Mouse (Mus musculus) layer of hippocampus, adult 8-10 months (tissue): Measurements from ENCODE around the gene Pink1. TPM values are rescaled to one million over a fixed set of nuclear protein-coding genes. Genes with fewer than 3 reads are reported as not detected.

Experiments used
- DNase-seq, 2 experiments: peaks; one replicate each; pipeline ENCODE4 v3.0.0; 2022; ENCODE audit warnings: low spot score in 2 of 2
- total RNA-seq, 4 experiments: library from RNA; stranded (reverse); gene quantifications; 2 replicates each; pipeline ENCODE4 v1.2.4; 2022

Pink1 gene
- 100 to 1,000 TPM; 264 to 292 (median 274) TPM for total RNA-seq

DNA sequence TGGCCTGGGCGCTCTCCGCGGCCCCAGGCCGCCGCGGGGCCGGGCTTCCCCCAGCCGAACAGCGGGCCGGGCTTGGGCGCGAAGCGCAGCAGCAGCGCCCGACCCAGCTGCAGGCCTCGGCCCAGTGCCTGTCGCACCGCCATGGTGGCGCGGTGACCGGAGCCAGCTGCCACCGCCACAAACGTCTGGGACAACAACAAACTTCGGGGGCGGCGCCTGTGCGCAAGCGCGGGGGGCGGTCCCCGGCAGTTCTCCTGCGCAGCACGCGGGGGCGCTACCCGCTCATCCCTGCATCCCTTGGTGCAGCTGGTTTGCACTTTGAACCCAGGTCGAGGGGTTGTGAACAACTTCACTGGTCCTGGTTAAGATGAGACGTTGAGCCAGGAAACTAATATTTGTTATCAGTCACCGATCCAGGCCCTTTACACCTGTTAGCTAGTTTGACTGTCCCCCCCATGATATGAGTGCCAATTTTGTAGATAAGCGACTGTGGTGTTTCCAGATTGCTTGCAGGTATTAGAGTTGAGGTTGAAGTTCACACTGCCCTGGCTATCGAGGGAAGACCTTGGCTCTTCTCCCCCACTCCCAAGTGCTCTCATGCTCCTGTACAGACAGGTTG is at the start of gene Pink1:
Gene Pink1, minus strand, starts transcription at position 231 of the 619 bp plus-strand sequence.
- peak; percentile 84 to 93 for DNase-seq

DNA sequence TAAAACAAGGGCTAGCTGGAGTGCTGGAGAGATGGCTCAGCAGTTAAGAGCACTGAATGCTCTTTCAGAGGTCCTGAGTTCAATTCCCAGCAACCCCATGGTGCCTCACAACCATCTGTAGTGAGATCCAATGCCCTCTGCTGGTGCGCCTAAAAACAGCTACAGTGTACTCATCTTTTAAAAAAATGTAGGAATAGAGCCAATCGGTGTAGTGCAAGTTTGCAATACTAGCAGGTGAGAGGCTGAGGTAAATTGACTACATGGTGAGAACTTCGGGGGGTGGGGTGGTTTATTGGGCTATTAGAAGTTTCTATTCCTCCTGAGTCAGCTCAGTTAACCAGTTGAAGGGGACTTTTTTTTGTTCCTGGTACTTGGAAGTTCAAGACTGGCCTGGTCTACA is 49.0 kb upstream of the Pink1 start:
- no peak for DNase-seq

DNA sequence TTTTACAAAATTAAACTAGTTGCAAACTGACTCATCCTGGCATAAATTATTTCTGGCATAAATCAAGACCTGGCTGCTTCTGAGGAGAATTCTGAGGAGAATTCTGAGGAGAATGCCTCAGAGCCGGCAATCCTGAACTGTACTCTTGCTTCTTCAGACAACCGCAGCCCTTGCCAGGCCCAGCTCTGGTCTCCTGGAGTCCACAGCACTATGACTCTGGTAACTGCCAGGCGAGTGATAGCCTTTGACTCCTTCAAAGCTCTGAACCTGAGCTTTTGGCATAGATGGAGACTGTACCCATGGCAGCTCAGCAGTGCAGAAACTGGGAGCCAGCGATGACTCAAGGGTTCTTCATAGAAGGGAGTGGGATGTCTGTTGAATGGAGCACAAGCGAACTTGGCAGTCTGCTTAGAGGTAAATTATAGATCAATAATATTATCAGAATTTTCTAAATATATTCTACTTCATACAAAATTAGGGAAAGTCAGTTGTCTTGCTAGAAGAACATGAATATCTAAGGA is 44.9 kb upstream of the Pink1 start:
- no peak for DNase-seq

DNA sequence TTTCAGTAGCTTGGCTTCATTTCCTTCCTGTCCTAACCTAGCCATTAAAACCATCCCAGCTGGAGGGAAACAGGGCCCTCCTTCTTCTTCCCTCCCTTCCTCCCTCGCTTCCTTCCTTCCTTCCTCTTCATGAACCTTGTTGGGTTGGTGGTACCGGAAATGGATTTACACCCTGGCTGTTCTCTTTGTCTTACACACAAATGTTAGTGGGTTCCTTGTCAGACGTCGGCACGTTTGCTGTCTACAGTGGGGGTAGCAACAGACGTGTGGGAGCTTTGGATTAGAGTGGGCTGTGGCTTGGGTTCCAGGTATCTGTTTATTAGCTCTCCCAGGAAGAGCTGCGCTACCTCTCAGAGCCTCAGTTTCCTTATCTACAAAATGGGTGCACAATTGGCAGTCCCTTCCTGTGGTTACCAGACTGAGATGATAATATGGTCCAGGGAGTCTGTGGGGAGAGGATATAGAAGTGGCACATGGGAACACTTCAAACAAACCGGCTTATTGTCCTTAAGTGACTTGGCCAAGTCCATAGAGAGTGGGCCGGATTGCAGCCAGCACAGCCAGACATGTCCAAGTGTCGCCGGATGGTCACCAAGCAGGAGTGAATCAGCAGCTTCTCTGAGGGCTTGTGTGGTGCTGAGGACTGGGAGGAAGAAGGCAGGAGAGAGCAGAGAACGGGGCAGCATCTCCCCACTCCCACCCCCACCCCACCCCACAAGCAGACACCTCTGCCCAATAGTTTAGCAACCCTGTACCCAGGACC is 42.6 kb upstream of the Pink1 start:
- DNase-seq = no peak

DNA sequence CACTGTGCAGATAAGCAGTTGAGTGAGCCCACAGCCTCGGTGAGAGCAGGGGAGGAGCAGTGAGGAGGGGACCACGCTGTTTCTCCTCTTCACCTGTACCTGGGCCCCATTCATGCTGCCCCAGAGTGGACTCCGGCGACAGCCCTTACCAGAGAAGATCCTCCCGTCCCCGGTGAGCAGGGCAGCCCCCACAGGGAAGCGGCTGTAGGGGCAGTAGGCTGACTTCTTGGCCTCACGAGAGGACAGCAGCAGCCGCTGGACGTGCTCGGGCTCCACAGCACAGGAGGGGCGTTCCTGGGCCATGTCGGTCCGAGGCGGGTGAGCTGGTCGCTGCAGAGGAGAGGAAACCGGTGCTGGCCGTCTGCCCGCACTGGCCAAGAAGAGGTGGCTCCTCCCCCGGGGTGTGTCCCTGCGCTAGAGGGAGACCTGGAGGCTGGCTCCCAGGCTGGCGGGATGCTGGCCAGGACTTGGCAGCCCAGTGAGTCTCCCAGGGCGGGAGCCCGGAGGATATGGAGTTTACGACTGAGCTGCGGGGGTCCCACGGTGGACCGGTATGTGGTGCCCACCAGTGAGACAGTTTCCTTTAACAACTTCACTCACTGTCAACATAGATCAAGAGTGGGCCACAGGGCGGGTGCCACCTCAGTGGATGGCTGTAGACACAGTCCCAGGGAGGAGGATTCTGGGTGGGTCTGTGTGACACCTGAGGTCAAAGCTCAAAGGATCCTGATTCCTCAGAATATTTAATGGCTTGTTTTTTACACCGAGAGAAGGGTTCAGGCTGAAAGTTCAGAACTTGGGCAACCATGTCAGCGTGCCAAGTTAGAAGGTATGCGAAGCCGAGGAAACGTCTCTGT is 41.8 kb upstream of the Pink1 start, which contains the start of gene Cda:
Gene Cda, minus strand, starts transcription at position 352 of the 857 bp plus-strand sequence.
- peak in 1 of 2 experiments; percentile 32 for DNase-seq

DNA sequence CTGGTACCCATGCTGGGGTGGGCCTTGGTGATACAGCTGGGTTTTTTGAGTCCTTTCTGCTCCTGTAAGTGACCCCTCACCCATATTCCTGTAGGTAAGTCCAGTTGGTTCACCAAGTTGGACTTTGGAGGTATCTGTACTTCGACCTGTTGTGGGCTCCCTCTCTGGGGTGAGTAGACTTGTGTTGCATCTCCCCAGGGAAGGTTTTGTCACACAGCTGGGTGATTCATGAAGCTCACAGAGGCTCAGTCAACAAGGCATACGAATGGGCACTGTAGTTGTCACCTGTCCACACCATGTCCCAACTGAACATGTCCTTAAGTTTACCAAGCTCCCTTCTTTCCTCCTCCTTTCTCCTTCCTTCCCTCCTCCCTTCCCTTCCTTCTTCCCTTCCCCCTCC is 40.5 kb upstream of the Pink1 start:
- DNase-seq = no peak

DNA sequence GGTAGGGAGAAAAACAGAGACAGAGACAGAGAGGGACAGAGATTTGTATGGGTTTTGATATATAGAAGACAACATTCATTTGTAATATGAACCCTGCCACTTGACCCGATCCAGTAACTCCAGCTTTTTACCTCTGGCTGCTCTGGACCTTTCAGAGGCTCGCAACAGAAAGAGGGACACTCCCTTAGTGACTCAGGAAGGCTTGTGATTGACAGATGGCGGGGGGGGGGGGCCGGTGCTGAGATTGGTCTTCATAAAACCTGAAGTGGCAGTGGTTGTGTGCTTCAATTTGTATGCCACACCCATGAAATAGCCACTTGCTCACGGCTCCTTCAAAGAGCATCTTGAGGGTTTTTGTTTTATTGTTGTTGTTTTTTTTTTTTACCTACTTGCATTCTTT is 37.4 kb upstream of the Pink1 start:
- DNase-seq = no peak

DNA sequence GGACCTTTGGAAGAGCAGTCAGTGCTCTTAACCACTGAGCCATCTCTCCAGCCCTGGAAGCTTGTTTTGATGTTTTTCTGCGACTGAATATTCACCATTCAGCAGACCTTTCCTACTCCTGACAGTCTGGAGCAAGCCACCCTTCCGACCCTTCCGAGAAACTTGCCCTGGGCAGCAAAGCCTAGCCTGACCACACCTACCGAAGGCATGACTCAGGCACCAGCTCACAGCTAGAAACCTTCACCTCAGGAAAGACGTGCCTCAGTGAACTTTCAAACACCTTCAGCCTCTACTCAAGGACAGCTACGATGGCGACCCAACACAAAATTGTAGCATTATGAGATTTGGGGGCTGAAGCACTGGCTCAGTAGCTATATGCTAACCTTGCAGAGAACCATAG is 36.8 kb upstream of the Pink1 start:
- no peak for DNase-seq

DNA sequence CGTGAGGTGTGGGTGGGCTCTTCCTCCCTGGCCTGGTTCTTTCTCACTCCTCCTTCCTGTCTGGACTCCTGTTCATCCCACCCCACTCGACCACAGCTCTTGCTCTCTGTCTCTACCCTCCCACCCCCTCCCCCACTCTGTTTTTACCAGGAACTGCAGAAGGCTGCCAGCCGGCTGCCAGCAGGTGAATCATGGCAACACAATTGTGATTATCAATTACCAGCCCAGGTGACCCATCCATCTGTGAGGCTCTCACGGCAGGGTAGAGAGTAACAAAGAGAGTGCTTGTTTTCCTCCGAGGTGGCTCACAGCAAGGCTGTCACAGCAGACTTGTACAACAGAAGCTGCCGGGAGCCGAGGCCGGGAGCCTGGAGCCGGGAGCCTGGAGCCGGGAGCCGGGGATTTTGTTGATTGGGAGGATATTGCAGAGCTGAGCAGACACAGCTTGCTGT is 35.3 kb upstream of the Pink1 start:
- DNase-seq = peak in 1 of 2 experiments; percentile 36

DNA sequence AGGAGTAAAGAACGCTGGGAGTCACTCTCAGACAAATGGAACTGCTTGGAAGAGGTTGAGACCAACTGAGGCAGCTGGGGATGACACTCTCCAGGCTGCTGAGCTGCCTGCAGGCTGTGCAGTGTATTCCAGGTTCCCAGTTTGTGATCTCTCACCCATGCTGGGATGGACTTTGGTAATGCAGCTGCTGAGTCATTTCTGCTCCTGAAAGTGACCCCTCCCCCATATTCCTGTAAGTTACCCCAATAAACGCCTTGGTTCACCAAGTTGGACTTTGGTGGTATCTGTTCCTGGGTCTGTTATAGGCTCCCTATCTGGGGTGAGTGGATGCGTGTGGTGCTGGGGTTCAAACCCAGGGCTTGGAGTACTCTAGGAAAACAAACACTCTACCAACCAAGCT is 32.1 kb upstream of the Pink1 start:
- no peak for DNase-seq

DNA sequence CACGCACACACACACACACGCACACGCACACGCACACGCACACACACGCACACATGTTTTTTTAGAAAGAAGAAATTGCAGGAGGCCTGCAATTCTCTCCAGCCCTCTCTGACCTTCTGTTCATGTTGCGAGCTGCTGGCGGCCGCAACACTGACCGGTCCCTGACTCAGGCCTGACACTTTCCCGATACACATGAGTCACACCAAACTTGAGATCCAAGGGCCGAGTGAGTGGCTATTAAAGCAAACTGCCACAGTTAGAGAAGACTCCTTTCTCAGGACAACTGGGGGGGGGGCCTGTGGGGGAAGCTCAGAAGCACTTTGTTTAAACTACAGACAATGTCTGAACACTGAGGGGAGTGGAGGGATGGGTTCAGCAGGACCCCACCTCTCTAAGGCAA is 30.4 kb upstream of the Pink1 start:
- no peak for DNase-seq

DNA sequence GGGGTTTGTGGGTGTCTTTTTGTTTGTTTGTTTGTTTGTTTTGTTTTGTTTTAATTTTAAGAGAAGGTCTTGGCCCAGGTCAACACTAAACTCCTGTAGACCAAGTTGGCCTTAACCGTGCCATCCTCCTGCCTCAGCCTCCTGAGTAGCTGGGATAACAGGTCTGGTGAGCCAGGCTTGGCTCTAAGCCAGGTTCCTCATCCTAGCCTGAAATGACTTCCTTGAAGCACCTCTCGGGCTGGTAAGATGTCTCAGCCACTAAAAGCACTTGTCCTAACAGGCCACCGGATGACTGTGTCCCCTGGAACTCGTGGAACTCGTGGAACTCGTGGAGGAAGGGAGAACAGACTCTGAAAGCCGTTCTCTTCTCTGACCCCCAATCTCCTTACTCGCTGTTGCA is 30.0 kb upstream of the Pink1 start:
- DNase-seq = no peak

DNA sequence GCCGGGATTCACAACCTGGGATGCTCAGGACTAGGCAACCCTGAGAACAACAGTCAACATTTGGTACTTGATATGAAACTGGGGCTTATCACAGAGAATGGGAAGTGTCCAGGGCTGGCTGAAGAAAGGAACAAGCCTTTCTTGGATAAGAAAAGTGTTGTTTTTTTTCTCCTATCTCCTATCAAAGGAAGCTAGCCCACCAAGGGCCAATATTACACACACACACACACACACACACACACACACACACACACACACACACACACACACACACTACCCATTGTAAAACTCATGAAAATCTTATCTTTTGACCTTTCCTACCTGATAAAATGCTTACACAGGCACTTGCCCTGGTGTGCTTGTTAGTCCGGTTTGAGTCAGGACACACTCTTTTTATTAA is 29.4 kb upstream of the Pink1 start:
- DNase-seq = no peak

DNA sequence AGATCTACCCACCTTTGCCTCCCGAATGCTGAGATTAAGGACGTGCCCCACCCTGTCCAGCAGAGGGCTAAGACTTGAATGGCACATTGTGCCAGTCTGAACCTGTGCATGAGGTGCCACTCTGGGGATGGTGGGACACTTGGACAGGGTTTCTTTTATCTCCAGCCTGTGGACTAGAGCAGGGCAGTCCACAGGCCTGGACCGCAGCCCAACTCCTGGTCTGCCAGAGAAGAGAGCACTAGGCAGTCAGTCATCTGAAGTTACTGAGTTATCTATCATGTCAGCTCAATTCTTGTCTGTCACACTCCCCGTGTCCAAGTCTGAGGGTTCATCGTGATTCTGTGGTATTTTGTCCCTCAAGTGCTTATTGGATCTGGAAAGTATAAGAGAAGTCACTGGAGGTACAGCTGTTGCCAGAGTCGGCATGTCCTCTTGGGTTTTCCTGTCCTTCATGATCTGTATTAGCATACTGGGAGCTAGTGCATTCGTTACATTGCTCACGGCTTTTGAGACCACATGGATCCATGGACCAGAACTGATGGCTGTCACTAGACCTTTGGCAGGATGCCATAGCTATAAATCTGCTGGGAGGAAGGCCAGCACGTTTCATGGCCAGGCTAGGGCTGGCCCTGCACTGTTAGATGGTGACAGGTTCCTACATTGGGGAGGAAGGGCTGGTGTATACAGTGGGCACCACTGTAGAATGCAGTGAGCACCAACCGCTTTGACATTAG is 27.5 kb upstream of the Pink1 start:
- DNase-seq = no peak

DNA sequence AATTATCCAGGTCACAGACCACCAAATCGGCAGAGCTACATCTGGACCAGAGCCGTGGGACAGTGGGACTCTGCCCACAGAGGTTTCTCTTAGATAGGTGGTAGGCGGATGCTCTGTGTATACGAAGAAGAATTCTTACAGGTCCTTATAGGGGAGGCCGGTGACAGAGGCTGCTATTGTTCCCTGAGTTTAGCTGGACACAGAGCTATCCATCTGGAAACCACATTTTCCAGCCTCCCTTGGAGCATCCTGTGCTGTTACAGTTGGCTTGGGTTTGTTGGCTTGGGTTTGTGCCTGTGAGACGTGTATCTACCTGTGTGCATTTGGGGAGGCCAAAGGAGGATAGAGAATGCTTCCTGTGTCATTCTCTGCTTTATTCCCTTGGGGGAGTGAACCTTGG is 26.6 kb upstream of the Pink1 start:
- DNase-seq = no peak

DNA sequence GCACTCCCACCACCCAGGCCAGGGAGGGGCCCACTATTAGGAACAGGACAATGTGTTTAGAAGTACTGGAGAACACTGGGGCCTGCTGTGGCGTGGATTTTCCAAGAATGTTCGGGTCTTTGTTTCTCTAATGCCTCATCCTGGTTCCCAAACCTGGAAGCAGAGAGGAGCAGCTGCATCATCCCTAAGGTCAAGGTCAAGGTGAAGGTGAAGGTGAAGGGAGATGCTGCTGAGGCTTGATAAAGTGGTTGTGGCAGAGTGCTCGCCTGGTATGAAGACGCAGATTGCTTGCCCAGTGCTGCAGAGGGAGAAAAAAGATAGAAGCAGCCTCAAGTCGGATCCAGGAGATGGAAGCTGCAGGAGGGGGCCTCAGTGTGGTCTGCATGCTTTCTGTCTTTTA is 25.7 kb upstream of the Pink1 start:
- no peak for DNase-seq

DNA sequence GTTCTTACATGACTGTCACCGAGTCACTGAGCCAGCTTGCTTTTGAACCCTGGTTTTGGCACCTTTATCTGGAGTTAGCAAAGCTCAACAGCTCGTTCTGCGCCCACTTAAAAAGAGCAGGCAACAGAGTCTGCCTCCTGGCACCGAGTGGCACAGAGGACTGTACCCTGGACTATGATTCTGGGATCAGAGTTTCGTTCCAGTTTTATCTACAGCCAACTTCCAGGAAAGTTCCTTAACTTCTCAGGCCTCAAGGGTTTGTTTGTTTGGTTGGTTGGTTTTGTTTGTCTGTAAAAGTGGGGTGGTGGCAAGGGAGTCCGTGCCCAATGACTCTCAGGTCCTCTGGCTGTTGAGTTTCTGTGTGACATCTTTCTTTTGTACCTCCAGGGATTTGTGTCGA is 22.6 kb upstream of the Pink1 start:
- DNase-seq = no peak

DNA sequence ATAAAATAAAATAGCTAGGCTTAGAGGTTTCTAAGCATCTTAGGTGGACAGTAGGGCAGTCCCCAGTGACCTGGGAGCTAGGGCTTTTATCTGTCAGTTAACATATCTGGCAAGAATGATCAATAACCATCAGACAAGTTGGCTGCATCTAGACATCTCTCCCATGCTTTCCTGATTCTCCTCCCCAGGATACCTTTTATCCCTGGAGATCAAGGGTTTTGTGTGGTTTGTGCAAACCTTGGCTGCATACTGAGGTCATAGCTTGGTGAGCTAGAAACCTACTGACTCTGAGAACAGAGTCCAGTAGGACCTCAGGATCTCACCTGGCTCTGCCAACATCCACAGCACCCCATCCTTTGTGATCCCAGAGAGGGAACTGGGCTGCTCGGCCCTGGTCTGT is 21.2 kb upstream of the Pink1 start:
- no peak for DNase-seq

DNA sequence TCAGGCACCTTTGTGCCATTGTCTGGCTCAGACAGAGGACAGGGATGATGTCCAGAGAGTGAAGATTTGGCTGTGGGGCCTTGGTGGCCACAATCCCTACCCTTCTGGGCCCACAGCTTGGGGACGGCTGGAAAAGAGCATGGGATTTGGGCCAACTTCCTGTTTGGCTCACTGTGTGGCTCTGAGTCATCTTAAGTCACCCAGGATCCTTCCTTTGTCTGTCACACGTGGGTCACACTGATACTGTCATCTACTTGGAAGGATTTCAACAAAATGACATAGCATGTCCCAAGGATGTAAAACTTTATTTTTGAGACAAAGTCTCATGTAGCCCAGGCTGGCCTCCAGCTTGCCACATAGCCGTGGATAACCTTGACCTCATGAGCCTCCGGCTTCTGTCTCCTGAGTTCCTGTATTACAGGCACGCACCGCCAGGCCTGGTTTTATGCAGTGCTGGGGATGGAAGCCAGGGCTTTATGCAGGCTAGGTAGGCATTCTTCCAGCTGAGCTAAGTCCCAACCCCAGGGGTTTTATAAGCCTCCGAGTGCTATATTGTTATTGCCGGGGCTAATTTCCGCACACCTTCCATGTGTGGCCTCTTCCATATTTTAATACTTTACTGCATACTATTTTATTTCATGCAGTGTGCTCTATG is 18.9 kb upstream of the Pink1 start:
- DNase-seq = no peak

DNA sequence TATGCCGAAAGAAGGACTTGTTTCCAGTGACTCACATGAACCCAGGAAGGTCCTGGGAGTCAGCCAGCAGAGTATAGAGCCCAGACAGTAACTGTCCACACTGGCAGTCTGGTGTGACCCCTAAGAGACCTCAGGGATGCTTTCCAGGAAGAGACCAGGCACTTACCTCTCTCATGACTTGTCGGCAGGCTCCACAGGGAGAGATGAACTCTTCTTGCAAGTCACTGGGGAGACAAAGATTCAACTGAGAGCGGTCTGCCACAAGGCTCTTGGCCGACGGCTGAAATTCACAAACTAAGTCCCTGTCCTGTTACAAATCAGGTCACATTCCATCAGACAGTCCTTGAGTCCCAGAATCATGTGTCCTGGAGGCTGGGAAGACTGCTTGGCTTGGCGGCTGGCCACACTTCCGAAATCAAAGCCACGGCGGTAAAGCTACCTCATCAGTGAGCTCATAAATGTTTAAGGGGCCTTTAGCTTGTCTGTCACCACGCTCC is 17.3 kb upstream of the Pink1 start:
- DNase-seq = no peak
